Mouse (Mus musculus) midbrain, embryonic 16.5 days (tissue): ENCODE data around the gene Ldlrad1. TPM values are rescaled to one million over a fixed set of nuclear protein-coding genes. Genes with fewer than 3 reads are reported as not detected.
A peak's percentile ranks its signal among the peaks of the same experiment; 100 is the strongest.

ENCODE experiments used
- ATAC-seq: fragments of 200-750 bp; cut with Nextera tagmentation; 2 replicates; pipeline ENCODE4 v1.8.0; 2017; ENCODE audit warnings: moderate TSS enrichment
- H3K27ac ChIP-seq: fragments of 300-500 bp; sonication (generic); 2 replicates; pipeline ENCODE4 v1.5.1; 2014; ENCODE audit warnings: mild to moderate bottlenecking, low read length, mixed read lengths
- H3K27me3 ChIP-seq: fragments of 300-500 bp; sonication (generic); 2 replicates; pipeline ENCODE4 v1.6.1; 2014; ENCODE audit warnings: low read depth, low read length, mixed read lengths; ENCODE audit not compliant: control insufficient read depth, insufficient read depth
- H3K36me3 ChIP-seq: fragments of 300-500 bp; sonication (generic); 2 replicates; pipeline ENCODE4 v1.6.1; 2014; ENCODE audit warnings: mild to moderate bottlenecking, low read length, moderate library complexity, mixed read lengths; ENCODE audit not compliant: control insufficient read depth, insufficient read depth
- H3K4me1 ChIP-seq: fragments of 300-500 bp; sonication (generic); 2 replicates; pipeline ENCODE4 v1.6.1; 2014; ENCODE audit warnings: mild to moderate bottlenecking, low read length, mixed read lengths; ENCODE audit not compliant: control insufficient read depth, insufficient read depth
- H3K4me2 ChIP-seq: fragments of 300-500 bp; sonication (generic); 2 replicates; pipeline ENCODE4 v1.6.1; 2014; ENCODE audit warnings: mild to moderate bottlenecking, low read length, mixed read lengths
- H3K4me3 ChIP-seq: fragments of 300-500 bp; sonication (generic); 2 replicates; pipeline ENCODE4 v1.5.1; 2014; ENCODE audit warnings: low read depth, mild to moderate bottlenecking, low read length, moderate library complexity, mixed read lengths
- H3K9ac ChIP-seq: fragments of 300-500 bp; sonication (generic); 2 replicates; pipeline ENCODE4 v1.6.1; 2014; ENCODE audit warnings: low read depth, low read length, mixed read lengths
- H3K9me3 ChIP-seq: fragments of 300-500 bp; sonication (generic); replicated peaks from 2 replicates; pipeline ENCODE4 v1.6.1; 2014; ENCODE audit warnings: mild to moderate bottlenecking, low read length, mixed read lengths; ENCODE audit not compliant: control insufficient read depth, poor library complexity, severe bottlenecking
- WGBS: fragments of 180-500 bp; shearing (Covaris S2); extraction: QIAGEN DNeasy Blood & Tissue Kit; methylation state at CpG from one replicate; pipeline ENCODE4 v1.1.7; 2014; 5-methylcytosine and 5-hydroxymethylcytosine counted together
- polyA plus RNA-seq: library from polyadenylated mRNA; unstranded; fragments of >200 nt; fragmentation: Nextera tagmentation; extraction: Ambion mirVana; gene quantifications from 2 replicates; pipeline ENCODE4 v1.2.1, GENCODE M21; 2015

Ldlrad1 gene
- polyA plus RNA-seq: not detected in 2 replicates

- 91% methylated on average over 3 of the region's 3 CpGs for WGBS
- Histone ChIP-seq H3K27me3 (no peaks in the 10 kb centered on the region), H3K9ac (no peak within 1 kb of the TSS), H3K4me2 (no peak within 1 kb of the TSS), H3K36me3 (no peaks in the 10 kb centered on the region), H3K4me3 (no peak within 1 kb of the TSS), H3K4me1 (no peaks in the 10 kb centered on the region), H3K9me3 (no peaks in the 10 kb centered on the region), H3K27ac (no peak within 1 kb of the TSS)
- ATAC-seq: no peak
These were observed at the start of gene Ldlrad1 for GRCm38 (mm10) chr4:107208880-107209279. Gene Ldlrad1 (plus strand): TSS chr4:107209180.

- WGBS: 92% methylated on average over 8 of the region's 8 CpGs
- Histone ChIP-seq H3K27me3 (no peaks in the 10 kb centered on the region), H3K4me3 (no peak overlapping the region), H3K9me3 (no peaks in the 10 kb centered on the region), H3K27ac (no peak overlapping the region), H3K9ac (no peak overlapping the region), H3K4me2 (no peak overlapping the region), H3K4me1 (no peaks in the 10 kb centered on the region), H3K36me3 (peaks cover 12% of the 10 kb centered on the region)
- no peak for ATAC-seq
These were observed 48.8 kb upstream of the Ldlrad1 start for GRCm38 (mm10) chr4:107160181-107160580.

- Histone ChIP-seq H3K27ac (no peak overlapping the region), H3K27me3 (no peaks in the 10 kb centered on the region), H3K4me2 (no peak overlapping the region), H3K9me3 (no peaks in the 10 kb centered on the region), H3K4me1 (no peaks in the 10 kb centered on the region), H3K4me3 (no peak overlapping the region), H3K36me3 (peaks cover 10% of the 10 kb centered on the region), H3K9ac (no peak overlapping the region)
- WGBS: 90% methylated on average over 10 of the region's 10 CpGs
- no peak for ATAC-seq
These were observed 45.6 kb upstream of the Ldlrad1 start for GRCm38 (mm10) chr4:107163341-107163740.

- no peaks in the 10 kb centered on the region for H3K4me1 ChIP-seq
- H3K36me3 ChIP-seq: peaks cover 10% of the 10 kb centered on the region
- peak; percentile 80 for ATAC-seq
- no peaks in the 10 kb centered on the region for H3K27me3 ChIP-seq
- H3K4me3 ChIP-seq: no peak overlapping the region
- WGBS: 30% methylated on average over 9 of the region's 9 CpGs
- no peaks in the 10 kb centered on the region for H3K9me3 ChIP-seq
- no peak overlapping the region for H3K27ac ChIP-seq
- no peak overlapping the region for H3K4me2 ChIP-seq
- H3K9ac ChIP-seq: no peak overlapping the region
These were observed 45.0 kb upstream of the Ldlrad1 start for GRCm38 (mm10) chr4:107163756-107164587.

- no peak overlapping the region for H3K4me2 ChIP-seq
- peaks cover 7% of the 10 kb centered on the region for H3K36me3 ChIP-seq
- 87% methylated on average over 5 of the region's 5 CpGs for WGBS
- H3K4me3 ChIP-seq: no peak overlapping the region
- ATAC-seq: no peak
- H3K27ac ChIP-seq: no peak overlapping the region
- H3K9ac ChIP-seq: no peak overlapping the region
- no peaks in the 10 kb centered on the region for H3K27me3 ChIP-seq
- H3K4me1 ChIP-seq: no peaks in the 10 kb centered on the region
- H3K9me3 ChIP-seq: no peaks in the 10 kb centered on the region
These were observed 42.3 kb upstream of the Ldlrad1 start for GRCm38 (mm10) chr4:107166700-107167099.

GRCm38 (mm10) chr4:107167798-107168197 is 41.2 kb upstream of the Ldlrad1 start:
- no peak overlapping the region for H3K27ac ChIP-seq
- WGBS: 86% methylated on average over 5 of the region's 5 CpGs
- no peak overlapping the region for H3K9ac ChIP-seq
- no peak overlapping the region for H3K4me3 ChIP-seq
- no peaks in the 10 kb centered on the region for H3K27me3 ChIP-seq
- H3K9me3 ChIP-seq: no peaks in the 10 kb centered on the region
- ATAC-seq: no peak
- no peak overlapping the region for H3K4me2 ChIP-seq
- H3K4me1 ChIP-seq: no peaks in the 10 kb centered on the region
- H3K36me3 ChIP-seq: peaks cover 7% of the 10 kb centered on the region

- Histone ChIP-seq H3K4me2 (peak overlapping the region; percentile 63), H3K4me3 (peak overlapping the region; percentile 95), H3K27ac (peak overlapping the region; percentile 97; the same call in 1 of the 2 replicates), H3K4me1 (peaks cover 39% of the 10 kb centered on the region), H3K27me3 (no peaks in the 10 kb centered on the region), H3K9me3 (no peaks in the 10 kb centered on the region), H3K9ac (peak overlapping the region; percentile 87), H3K36me3 (0 out of 2 replicates have a peak, but pooled peaks cover 2% of the 10 kb centered on the region)
- ATAC-seq: no peak
- WGBS: 47% methylated on average over 11 of the region's 11 CpGs
These were observed 31.5 kb upstream of the Ldlrad1 start for GRCm38 (mm10) chr4:107177506-107177905.

- WGBS: under 1% methylated on average over 48 of the region's 49 CpGs
- peak; percentile 96 for ATAC-seq
- H3K9me3 ChIP-seq: no peaks in the 10 kb centered on the region
- H3K4me1 ChIP-seq: peaks cover 40% of the 10 kb centered on the region
- 0 out of 2 replicates have a peak, but pooled peaks cover 2% of the 10 kb centered on the region for H3K36me3 ChIP-seq
- peak within 1 kb of the TSS; percentile 97 for H3K27ac ChIP-seq
- peak within 1 kb of the TSS; percentile 95 for H3K4me3 ChIP-seq
- H3K9ac ChIP-seq: peak within 1 kb of the TSS; percentile 87
- peak within 1 kb of the TSS; percentile 74 for H3K4me2 ChIP-seq
- H3K27me3 ChIP-seq: no peaks in the 10 kb centered on the region
These were observed 30.7 kb upstream of the Ldlrad1 start, which contains the start of gene Tmem59 for GRCm38 (mm10) chr4:107178182-107178829. Gene Tmem59 (plus strand): TSS chr4:107178399.
